Mouse (Mus musculus) induced T-regulatory cell, adult 2 months (primary cell): Measurements from ENCODE around the gene Met.

Experiments used
- DNase-seq: peaks from one replicate; pipeline ENCODE4 v3.0.0-alpha.2; 2012; ENCODE audit warnings: low read depth

The Met gene

GRCm38 (mm10) chr6:17463434-17464280 lies at the start of gene Met:
Gene Met (plus strand): TSS chr6:17463800.
- no peak for DNase-seq

DNA sequence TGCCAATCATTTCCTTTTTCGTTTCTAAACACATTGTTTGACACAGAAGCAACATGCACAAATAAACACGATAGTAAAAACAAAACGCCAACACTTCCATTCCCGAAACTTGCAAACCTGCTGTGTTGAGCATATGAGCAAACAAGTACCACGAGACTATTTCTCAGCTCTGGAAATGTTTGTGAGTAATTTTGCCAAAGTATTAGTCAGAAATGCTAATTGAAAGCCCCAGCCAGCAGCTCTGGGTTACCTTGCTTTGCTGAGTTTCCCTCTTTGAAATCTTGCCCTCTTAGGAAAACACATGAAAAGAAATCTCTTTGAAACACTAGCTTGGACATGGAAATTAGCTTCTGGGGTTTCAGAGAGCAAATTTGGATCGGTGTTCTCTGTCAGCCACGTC lies 45.4 kb upstream of the Met start:
- no peak for DNase-seq

DNA sequence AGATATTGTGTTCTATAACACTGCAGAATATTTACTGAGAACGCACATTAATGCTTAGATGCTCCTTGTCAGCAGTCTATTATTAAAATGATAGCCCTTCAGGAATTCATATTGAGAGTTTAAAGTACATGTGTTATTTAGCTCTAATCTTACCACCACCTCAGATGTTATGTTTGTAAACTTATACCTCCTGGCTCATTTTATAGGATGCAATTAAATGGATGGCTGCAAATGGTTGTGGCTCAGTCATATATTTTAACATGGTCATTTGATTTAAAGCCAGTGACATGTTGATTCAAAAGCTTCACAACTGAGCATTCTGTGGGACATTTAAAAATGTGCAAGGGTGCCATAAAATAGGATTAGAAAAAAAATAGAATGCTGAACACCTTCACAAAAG lies 41.2 kb upstream of the Met start:
- no peak for DNase-seq

GRCm38 (mm10) chr6:17429041-17429440 lies 34.6 kb upstream of the Met start:
- no peak for DNase-seq

DNA sequence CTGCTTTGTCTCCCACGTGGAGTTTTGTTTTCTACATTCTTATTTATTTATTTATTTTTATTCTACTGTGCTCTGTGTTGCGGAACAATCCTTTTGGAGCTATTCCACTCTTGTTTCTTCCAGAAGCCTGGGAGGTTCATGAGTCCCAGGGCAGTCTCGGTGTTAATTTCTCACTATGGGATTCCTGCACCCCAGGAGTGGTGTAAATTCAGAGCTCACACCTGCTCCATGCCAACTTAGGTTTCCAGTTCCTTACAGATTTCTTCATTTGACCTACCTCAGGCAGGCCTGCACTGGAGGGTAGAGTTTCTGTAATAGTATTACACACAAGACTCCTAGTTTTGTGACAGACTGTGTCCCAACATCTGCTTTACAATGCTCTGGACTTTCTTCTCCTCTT lies 34.0 kb upstream of the Met start:
- DNase-seq, result no peak

DNA sequence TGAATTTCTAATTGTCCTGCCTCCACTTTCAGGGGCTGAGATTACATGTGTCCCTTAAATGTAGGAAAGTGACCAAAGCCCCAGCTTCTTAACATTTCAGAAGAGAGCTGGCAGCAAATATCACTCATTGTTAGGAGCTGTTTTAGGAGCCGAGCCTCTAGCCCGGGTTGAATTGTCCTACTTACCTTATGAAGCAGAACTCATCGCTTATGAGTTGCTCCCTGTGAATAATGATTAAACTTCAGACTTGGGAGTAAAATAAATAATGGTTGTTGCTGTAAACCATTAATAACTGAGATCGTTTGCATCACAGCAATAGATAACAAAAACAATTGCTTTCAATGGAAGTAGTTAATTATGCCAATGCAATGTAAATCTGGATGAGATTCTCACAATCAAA lies 20.3 kb upstream of the Met start:
- DNase-seq, result no peak

DNA sequence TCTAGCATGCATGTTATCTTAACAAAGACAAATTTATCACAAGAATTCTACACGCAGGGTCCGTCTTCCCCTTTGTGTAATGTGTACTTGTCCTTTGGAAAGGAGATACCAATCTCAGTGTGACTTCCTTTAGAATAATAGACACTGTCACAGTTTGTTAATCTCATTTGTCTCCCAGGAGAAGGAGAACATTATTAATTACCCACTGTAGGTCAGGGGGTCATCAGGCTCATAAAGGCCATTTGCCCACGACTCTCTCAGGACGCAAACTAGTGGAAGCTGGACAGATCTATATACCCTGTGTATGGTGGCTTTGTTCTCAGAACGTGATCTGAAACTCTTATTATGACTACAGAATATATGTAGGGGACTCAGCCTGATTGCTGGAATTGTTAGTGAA lies 12.3 kb upstream of the Met start:
- DNase-seq, result no peak

- DNase-seq, result no peak
Observed at GRCm38 (mm10) chr6:17455116-17455515, 8.5 kb upstream of the Met start.

DNA sequence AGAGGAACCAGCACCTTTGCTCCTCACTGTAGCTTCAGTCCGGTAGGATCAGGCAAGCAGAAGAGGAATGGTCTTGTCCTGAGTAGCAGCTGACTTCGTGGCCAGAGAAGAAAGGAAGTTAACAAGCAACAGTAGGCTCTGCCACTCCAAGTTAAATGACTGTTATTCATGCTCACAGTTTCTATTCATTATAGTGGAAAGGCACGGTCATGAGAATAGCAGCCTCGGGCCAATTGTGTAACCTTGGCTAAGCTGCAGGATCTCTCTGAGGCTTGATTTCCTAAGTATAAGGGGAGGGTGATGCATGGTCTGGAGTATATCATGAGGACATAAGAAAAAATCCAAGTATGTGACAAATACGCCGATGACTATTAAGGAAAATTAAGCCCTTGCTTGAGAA lies 4.0 kb upstream of the Met start:
- no peak for DNase-seq

DNA sequence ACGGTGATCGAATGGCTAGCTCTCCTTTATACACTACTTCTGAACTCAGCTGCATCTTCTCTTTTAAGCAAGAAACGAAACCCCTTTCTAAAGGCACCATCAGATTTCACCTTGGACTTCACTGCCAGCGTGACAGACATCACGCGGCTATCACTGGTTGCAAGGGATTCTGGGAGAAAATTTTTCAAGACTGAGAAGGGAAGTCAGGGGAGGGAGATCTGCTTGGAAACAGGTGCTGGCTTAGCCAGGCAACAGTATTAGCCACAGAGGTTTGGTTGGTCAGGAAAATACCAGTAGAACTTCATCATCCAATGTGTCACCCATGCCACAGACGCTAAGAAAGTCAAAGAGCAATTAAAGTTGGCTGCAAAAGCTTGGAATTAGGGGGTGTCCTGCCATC lies 2.2 kb upstream of the Met start:
- no peak for DNase-seq

- DNase-seq, result no peak
Observed at GRCm38 (mm10) chr6:17464281-17465025, 853 bp downstream of the Met start.

- no peak for DNase-seq
Observed at GRCm38 (mm10) chr6:17466526-17466925, 2.9 kb downstream of the Met start.

DNA sequence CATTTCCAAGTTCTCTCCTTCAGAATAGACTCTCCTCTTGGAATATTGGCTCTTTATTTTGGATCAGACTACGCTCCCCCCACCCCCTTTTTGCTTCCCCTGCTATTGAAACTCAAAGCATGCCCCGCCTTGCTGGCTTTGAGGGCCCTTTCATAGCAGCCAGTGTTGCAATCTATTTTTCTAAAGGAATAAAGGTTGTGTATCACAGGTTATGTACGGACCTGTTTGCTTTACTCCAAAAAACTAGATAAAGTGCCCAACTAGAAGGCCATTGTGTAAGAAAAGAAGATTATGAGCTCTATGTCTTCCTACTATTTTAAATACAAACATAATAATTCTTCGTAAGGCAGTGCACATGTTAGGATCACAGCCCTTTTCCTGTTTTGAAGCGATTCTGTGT lies 5.4 kb downstream of the Met start:
- DNase-seq, result no peak

GRCm38 (mm10) chr6:17473128-17473527 lies 9.5 kb downstream of the Met start:
- DNase-seq, result no peak

GRCm38 (mm10) chr6:17477823-17478222 lies 14.2 kb downstream of the Met start:
- no peak for DNase-seq

GRCm38 (mm10) chr6:17478252-17478651 lies 14.7 kb downstream of the Met start:
- DNase-seq, result no peak

DNA sequence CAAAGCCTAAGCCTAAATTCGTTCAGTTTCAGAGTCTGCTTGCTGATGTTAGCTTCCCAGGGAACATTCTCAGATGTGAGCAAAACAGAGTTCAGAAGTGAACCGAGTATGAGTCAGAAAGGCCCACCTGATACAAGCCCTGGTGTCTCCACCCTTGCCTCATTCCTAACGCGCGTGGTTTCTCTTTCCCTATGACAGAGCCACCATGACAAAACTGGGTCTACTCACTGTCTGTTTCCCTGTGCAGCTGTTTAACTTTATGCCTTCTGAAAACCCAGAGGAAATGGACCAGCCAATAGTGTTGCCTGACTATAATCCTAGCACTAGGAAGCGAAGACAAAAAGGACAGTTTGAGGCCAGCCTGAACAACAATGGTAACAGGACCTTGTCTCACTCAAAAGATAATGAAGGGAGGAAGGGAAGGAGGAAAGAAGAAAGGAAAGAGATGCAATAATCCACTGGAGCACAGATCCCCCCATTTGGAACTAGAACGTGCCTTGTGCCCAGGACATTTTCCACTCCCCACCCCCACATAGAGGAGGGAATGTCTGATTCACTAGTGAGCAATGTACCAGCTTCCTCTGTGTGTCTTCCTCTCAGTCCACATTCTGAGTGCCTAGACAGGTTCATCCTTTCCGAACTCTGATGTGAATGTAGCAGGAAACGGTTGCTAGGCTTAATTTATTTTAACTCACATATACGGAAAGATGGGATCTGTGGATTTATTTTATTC lies 15.4 kb downstream of the Met start:
- no peak for DNase-seq

DNA sequence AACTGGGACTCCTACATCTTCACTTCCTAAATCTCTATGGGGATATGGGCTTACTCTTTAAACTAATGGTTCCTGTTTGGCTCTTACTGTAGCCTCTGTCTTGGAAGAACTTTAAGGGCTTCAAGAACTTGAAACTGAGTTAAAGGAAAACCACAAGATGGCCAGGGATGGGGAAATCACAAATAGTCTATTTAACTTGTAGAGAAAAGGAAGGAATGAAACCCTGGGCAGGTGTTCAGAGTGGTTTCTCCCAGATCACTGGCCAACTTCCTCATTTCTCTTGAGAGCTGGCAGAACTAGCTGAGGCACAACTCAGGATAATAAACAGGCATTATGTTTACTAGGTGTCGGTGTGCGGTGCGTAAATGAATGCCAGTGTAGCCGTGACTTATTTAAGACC lies 17.5 kb downstream of the Met start:
- no peak for DNase-seq

DNA sequence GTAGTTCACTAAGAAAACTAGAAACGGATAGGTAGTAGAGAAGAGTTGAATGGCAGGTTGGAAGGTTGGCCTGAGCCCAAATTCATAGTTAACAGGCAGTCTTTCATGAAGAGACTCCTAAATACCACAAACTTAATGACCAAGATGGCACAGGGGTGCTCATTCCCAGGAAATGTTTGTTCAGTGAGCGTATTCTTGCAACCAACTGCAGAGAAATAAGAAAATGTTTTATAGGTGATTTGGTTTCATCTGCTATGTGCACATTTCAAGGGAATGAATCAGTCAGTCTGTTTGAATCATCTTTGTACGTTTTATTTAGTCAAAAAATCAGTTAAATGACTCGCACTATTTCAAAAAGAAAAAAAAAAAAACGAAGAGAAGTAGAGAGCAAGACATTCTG lies 21.6 kb downstream of the Met start:
- DNase-seq, result no peak

- DNase-seq, result no peak
Observed at GRCm38 (mm10) chr6:17485782-17486181, 22.2 kb downstream of the Met start.

DNA sequence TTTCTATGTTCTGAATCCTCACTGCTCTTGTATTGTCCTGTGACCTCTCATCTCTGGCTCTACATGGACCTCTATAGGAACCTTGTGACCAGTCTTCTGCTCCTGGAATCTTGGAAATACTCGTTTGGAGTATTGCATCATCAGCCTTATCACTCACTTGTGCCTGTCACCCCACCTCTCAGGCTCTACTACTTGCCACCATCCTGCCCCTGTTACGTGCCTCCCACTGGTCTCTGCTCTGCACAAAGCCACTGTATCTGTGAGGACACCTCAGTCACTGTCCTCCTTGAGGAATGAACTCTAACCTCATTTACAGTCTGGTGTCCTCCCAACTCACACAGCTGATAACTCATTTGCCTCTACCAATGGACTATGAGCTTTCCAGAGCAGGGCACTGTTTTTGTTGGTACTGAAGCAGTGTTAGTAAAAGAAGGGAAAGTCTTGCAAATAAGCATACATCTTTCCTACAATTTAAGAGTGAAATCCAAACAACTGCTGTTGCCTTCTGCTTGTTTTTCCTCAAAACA lies 24.8 kb downstream of the Met start:
- no peak for DNase-seq

GRCm38 (mm10) chr6:17490786-17491185 lies 27.2 kb downstream of the Met start:
- DNase-seq, result no peak

DNA sequence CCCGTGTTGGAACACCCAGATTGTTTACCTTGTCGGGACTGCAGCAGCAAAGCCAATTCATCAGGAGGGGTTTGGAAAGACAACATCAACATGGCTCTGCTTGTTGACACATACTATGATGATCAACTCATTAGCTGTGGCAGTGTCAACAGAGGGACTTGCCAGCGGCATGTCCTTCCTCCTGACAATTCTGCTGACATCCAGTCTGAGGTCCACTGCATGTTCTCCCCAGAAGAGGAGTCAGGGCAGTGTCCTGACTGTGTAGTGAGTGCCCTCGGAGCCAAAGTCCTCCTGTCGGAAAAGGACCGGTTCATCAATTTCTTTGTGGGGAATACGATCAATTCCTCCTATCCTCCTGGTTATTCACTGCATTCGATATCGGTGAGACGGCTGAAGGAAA lies 27.9 kb downstream of the Met start:
- DNase-seq, result no peak
